Mouse (Mus musculus) embryonic facial prominence, embryonic 13.5 days (tissue): ENCODE data around the gene Stx17. TPM values are rescaled to one million over a fixed set of nuclear protein-coding genes. Genes with fewer than 3 reads are reported as not detected.

Experiments used
- ATAC-seq: fragments of 200-750 bp; cut with Nextera tagmentation; 2 replicates; pipeline ENCODE4 v1.8.0; 2017; ENCODE audit warnings: low read depth; ENCODE audit not compliant: insufficient number of reproducible peaks, insufficient read depth, low FRiP score, low TSS enrichment
- H3K27ac ChIP-seq: fragments of 300-500 bp; sonication (generic); 2 replicates; pipeline ENCODE4 v1.5.1; 2015; ENCODE audit warnings: moderate library complexity, mild to moderate bottlenecking, inconsistent platforms
- H3K27me3 ChIP-seq: fragments of 300-500 bp; sonication (generic); 2 replicates; pipeline ENCODE4 v1.6.1; 2015; ENCODE audit warnings: mild to moderate bottlenecking, inconsistent platforms
- H3K36me3 ChIP-seq: fragments of 300-500 bp; sonication (generic); 2 replicates; pipeline ENCODE4 v1.6.1; 2015; ENCODE audit warnings: mild to moderate bottlenecking, inconsistent platforms
- H3K4me1 ChIP-seq: fragments of 300-500 bp; sonication (generic); 2 replicates; pipeline ENCODE4 v1.6.1; 2015; ENCODE audit warnings: inconsistent platforms
- H3K4me2 ChIP-seq: fragments of 300-500 bp; sonication (generic); 2 replicates; pipeline ENCODE4 v1.6.1; 2015; ENCODE audit warnings: moderate library complexity, mild to moderate bottlenecking, inconsistent platforms
- H3K4me3 ChIP-seq: fragments of 300-500 bp; sonication (generic); 2 replicates; pipeline ENCODE4 v1.5.1; 2015; ENCODE audit warnings: mild to moderate bottlenecking, inconsistent platforms
- H3K9ac ChIP-seq: fragments of 300-500 bp; sonication (generic); 2 replicates; pipeline ENCODE4 v1.6.1; 2015; ENCODE audit warnings: mild to moderate bottlenecking, inconsistent platforms
- H3K9me3 ChIP-seq: fragments of 300-500 bp; sonication (generic); 2 replicates; pipeline ENCODE4 v1.6.1; 2016; ENCODE audit warnings: inconsistent platforms
- WGBS: fragments of 180-500 bp; shearing (Covaris S2); methylation state at CpG from one replicate; pipeline ENCODE4 v1.1.7; 2015; ENCODE audit warnings: mixed read lengths; 5-methylcytosine and 5-hydroxymethylcytosine counted together
- polyA plus RNA-seq: library from polyadenylated mRNA; unstranded; fragments of >200 nt; fragmentation: Nextera tagmentation; extraction: Ambion mirVana; gene quantifications from 2 replicates; pipeline ENCODE4 v1.2.1, GENCODE M21; 2015

The Stx17 gene
- 37.4 and 41.3 TPM in 2 replicates for polyA plus RNA-seq

DNA sequence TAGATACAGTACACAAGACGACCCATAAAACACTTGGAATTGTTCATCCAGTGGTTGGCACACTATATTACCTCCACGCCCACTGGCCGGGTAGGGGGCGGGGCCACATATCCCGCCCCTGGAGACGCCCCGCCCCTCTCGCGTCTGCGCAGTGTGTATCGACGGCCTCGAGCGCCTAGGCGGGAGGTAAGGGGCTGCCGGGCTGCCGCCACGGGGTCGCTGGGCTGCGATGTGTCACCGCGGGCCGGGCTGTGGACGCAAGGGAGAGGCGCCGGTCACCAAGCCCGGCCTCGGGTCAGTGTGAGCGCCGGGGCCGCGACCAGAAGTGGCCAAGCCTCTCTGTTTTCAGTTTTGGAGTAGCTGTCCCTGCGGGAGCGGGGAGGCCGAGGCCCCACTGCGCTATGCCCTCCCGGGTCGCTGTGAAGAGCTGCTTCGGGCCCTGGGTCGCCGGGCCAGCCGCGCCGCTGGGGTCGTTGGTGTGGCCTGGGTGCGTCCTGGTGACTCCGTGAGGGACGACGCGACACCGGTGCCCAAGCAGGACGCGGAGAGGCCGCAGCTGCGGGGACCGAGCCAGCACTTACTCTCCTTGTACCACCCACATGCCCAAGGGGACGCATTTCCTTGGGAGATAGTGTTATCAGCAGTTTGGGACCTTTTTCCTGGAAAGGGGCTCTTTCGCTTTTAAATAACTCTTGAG, at the start of gene Stx17:
Gene Stx17 (plus strand): TSS at position 143 of the 697 bp plus-strand sequence.
- peak; percentile 96 for ATAC-seq
- Histone ChIP-seq H3K27ac (no peak within 1 kb of the TSS), H3K9me3 (no peaks in the 10 kb centered on the region), H3K27me3 (no peaks in the 10 kb centered on the region), H3K9ac (peak within 1 kb of the TSS; percentile 97), H3K4me2 (peak within 1 kb of the TSS; percentile 73), H3K4me1 (peaks cover 7% of the 10 kb centered on the region; the same call in 1 of the 2 replicates), H3K36me3 (no peaks in the 10 kb centered on the region), H3K4me3 (peak within 1 kb of the TSS; percentile 84)
- WGBS: 1% methylated on average over 58 of the region's 58 CpGs

DNA sequence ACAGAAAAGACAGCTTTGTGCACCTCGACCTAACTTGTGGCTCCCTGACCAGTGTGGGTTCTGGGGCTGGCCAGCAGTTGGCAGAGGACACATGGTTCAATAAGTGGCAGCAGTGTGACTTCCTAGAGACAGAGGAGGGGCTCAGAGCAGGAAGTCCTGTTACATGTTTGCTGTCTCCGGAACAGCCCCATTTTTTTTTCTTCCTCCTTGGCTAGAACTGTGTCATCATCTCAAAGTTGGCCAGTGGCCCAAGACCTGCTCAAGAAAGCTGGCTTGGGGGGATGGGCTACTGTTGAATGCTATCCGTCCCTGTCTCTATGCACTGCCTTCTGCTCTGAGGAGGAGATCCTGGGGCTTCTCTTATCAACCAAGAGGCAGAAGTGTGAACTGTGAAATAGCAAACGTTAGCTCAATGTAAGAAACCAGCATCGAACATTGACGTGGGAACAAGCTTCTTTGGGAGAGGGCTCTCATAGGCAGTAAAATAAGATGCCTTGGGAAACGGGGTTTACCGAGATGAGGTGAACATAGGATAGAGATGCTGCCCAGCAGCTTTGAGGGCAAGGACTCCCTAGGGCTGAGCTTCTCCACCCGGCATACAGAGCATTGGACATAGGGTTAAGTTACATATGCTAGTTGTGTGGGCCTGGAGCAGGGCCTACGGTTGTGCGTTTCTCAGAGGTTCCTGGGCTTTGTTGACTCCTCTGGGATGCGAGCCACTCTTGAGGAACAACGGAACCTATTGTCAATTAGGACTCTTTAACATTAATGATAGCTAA, 47.8 kb upstream of the Stx17 start:
- no peak for ATAC-seq
- WGBS: 77% methylated on average over 13 of the region's 13 CpGs
- H3K4me3 ChIP-seq: no peak overlapping the region
- no peaks in the 10 kb centered on the region for H3K36me3 ChIP-seq
- H3K4me1 ChIP-seq: peaks cover 16% of the 10 kb centered on the region
- no peaks in the 10 kb centered on the region for H3K9me3 ChIP-seq
- H3K9ac ChIP-seq: no peak overlapping the region
- no peak overlapping the region for H3K27ac ChIP-seq
- no peaks in the 10 kb centered on the region for H3K27me3 ChIP-seq
- H3K4me2 ChIP-seq: no peak overlapping the region

DNA sequence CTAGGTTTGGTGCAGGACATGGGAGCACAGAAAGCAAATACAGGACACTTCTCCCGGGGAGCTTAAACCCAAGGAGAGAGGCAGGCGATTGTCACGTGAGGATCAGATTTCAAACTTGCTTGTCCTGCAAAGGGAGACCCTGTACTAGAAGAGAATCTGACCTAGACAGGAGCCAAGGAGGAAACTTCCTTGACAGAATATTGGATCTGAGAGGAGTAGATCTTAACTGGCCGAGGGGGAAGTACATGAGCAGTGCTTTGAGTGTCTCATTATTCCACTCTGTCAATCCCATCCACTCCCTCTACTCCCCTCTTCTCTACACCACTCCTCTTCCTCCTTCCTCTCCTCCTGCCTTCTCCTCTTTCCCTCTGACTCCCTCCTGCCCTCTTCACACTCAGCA, 46.5 kb upstream of the Stx17 start:
- peak overlapping the region; percentile 14; the same call in 1 of the 2 replicates for H3K4me2 ChIP-seq
- 10% methylated on average over 4 of the region's 4 CpGs for WGBS

DNA sequence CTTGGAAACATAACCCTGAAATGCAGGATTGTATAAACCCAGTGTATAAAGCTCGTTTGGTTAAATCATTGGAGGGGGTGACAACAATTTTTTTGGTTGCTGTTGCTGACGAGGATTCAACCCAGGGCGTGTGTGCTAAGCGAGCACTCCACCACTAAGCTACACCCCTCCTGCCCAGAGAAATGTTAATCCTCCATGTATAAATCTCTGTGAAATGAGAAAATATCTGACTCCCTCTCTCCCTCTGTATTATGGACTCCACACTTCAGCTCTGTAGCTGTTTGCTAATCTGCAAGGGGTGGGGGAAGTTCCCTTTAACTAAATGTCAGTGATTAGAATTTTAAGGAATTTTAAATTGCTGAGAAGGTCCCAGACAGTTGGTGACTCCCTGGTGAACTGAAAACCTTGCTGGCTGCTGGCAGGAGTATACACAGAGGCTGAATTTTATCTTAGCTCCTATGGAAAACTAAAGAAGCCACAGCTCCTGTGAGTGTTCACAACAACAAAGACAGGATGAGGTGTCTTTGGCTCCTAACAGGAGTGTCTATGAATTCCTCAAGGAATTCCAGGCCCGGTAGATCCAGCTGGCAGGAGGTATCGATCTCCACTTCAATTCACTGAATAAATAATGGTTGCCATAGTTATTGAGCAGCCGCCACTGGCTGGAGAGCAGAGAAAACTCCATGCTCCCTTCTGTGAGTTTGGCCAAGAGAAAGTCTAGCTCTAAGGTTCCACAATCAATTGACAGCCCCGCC, 45.3 kb upstream of the Stx17 start:
- Histone ChIP-seq H3K9me3 (no peaks in the 10 kb centered on the region), H3K4me1 (peaks cover 16% of the 10 kb centered on the region), H3K27ac (no peak overlapping the region), H3K9ac (no peak overlapping the region), H3K4me2 (no peak overlapping the region), H3K36me3 (no peaks in the 10 kb centered on the region), H3K27me3 (no peaks in the 10 kb centered on the region), H3K4me3 (no peak overlapping the region)
- ATAC-seq: no peak
- WGBS: 61% methylated on average over 8 of the region's 8 CpGs

More for the DNA sequence above, 46.5 kb upstream of the Stx17 start:
- H3K4me1 ChIP-seq: peaks cover 16% of the 10 kb centered on the region
- no peak for ATAC-seq
- no peaks in the 10 kb centered on the region for H3K9me3 ChIP-seq
- H3K27ac ChIP-seq: no peak overlapping the region
- H3K4me3 ChIP-seq: no peak overlapping the region
- no peaks in the 10 kb centered on the region for H3K27me3 ChIP-seq
- H3K36me3 ChIP-seq: no peaks in the 10 kb centered on the region
- H3K9ac ChIP-seq: no peak overlapping the region

DNA sequence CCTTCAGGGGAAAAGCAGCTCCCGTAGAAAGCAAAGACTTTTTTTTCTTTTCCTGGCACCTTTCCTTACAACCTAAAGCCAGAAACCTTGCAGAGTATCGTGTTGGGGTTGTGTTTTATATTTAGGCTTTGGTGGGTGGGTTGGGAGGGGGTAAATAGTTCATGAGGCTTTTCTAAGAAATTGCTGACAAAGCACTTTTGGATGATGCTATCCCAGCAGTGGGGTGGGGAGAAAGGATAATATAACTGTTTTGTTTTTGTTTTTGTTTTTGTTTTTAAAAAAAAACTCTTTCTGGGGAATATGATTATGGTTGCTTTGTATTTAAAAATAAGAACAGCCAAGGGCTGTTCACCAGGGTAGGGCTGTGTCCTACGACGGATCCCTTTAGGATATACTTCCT, 41.3 kb upstream of the Stx17 start:
- no peak overlapping the region for H3K9ac ChIP-seq
- no peak overlapping the region for H3K27ac ChIP-seq
- H3K27me3 ChIP-seq: no peaks in the 10 kb centered on the region
- H3K9me3 ChIP-seq: no peaks in the 10 kb centered on the region
- H3K36me3 ChIP-seq: no peaks in the 10 kb centered on the region
- H3K4me3 ChIP-seq: no peak overlapping the region
- 73% methylated on average over 4 of the region's 4 CpGs for WGBS
- no peak for ATAC-seq
- H3K4me1 ChIP-seq: peaks cover 2% of the 10 kb centered on the region; the same call in 1 of the 2 replicates
- H3K4me2 ChIP-seq: no peak overlapping the region

DNA sequence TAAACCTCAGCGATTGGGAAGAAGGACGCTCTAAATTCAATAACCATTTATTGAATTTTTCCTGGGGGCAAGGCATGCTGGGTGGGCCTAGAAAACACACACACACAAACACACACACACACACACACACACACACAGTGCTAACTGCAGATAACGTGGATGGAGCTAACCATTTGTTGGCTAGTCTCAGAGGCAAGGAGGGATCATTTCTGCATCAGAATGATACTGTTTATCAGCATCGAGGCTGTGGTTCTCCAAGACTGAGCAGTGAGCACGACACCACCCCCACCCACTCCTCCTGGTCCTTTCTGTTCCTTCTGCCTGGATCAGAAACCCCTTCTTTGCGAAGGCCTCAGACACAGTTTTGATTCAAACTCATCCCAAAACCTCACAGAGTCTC, 38.1 kb upstream of the Stx17 start:
- no peak overlapping the region for H3K4me3 ChIP-seq
- no peaks in the 10 kb centered on the region for H3K36me3 ChIP-seq
- no peak overlapping the region for H3K9ac ChIP-seq
- no peaks in the 10 kb centered on the region for H3K27me3 ChIP-seq
- H3K27ac ChIP-seq: no peak overlapping the region
- ATAC-seq: no peak
- H3K4me2 ChIP-seq: no peak overlapping the region
- H3K9me3 ChIP-seq: no peaks in the 10 kb centered on the region
- no peaks in the 10 kb centered on the region for H3K4me1 ChIP-seq
- 56% methylated on average over 6 of the region's 6 CpGs for WGBS

DNA sequence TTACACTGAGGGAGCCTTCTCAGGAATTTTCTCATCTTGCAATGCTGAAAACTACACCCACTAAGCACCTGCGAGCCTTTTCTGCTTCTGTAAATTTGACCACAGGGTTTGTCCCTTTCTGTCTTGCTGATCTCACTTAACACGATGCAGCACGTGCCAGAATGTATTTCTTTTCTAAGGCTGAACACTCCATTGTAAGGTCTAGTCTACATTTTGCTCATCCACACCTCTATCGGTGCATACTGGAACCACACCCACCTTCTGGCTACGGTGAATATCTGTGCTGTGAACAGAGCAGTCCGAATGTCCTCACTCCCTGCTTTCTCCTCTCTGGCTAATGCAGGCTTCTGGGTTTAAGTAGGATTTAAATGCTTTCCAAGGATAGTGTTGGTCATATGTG, 37.2 kb upstream of the Stx17 start:
- ATAC-seq: no peak
- Histone ChIP-seq H3K27me3 (no peaks in the 10 kb centered on the region), H3K36me3 (no peaks in the 10 kb centered on the region), H3K4me2 (no peak overlapping the region), H3K4me3 (no peak overlapping the region), H3K27ac (no peak overlapping the region), H3K4me1 (no peaks in the 10 kb centered on the region), H3K9me3 (no peaks in the 10 kb centered on the region), H3K9ac (no peak overlapping the region)
- 77% methylated on average over 6 of the region's 6 CpGs for WGBS

DNA sequence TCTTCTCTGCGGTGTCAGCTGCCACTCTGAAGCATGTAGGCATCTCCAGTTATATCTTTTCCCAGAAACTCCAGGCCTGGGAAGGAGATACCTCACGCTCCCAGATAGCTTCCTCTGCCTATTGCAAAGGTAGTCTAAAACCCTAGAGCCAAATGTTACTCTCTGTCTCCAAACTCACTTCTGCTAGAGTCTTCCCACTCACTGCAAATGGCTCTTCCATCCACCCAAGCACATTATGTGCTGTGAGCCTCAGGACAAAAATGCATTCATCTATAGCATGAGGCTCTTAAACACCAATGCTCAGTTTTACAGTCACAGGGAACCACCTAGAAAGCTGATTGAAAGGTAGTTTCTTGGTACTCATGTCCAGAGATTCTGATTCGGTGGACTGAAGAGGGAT, 31.5 kb upstream of the Stx17 start:
- Histone ChIP-seq H3K27ac (no peak overlapping the region), H3K9ac (no peak overlapping the region), H3K9me3 (no peaks in the 10 kb centered on the region), H3K4me1 (no peaks in the 10 kb centered on the region), H3K36me3 (no peaks in the 10 kb centered on the region), H3K4me2 (no peak overlapping the region), H3K27me3 (no peaks in the 10 kb centered on the region), H3K4me3 (no peak overlapping the region)
- 67% methylated on average over 3 of the region's 3 CpGs for WGBS
- no peak for ATAC-seq

DNA sequence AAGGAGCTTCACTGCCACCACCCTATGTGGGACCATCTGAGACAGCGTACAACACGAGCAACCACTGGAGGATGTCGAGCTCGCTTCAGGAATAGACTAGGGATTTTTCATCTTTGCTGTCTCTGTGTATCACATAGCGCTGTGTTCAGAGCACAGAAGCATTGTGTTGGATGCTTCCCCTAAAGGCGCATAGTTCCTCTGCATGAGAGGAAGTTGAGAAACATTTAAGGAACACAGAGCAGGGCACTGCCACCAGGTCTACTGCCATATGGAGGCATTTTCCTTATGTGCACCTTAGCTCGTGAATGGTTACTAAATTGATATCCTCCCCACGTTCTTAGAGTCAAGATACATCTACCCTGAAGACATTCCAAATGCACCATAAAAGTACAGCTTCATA, 24.5 kb upstream of the Stx17 start:
- Histone ChIP-seq H3K4me3 (no peak overlapping the region), H3K9me3 (no peaks in the 10 kb centered on the region), H3K36me3 (no peaks in the 10 kb centered on the region), H3K9ac (no peak overlapping the region), H3K4me2 (no peak overlapping the region), H3K4me1 (no peaks in the 10 kb centered on the region), H3K27me3 (no peaks in the 10 kb centered on the region), H3K27ac (no peak overlapping the region)
- ATAC-seq: no peak
- WGBS: 78% methylated on average over 8 of the region's 8 CpGs

DNA sequence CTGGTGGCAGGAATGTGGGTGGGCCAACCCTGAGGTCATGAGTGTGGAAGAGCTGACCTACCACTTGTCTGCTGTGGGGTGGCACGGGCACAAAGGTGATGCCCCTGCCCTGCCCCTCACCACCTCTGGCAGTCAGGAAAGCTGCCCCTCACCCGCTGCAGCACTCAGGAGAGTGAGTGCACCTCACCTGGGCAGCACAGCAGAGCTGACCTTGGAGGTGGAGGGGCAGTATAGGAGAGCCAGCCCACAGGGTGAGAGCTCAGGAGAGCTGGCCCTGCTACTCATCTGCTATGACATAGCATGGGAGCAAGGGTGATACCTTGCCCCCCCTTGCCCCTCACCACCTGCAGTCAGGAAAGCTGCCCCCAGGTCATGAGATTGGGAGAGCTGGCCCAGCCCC, 22.7 kb upstream of the Stx17 start:
- no peak for ATAC-seq
- Histone ChIP-seq H3K36me3 (no peaks in the 10 kb centered on the region), H3K9me3 (no peaks in the 10 kb centered on the region), H3K4me1 (no peaks in the 10 kb centered on the region), H3K4me3 (no peak overlapping the region), H3K27ac (no peak overlapping the region), H3K9ac (no peak overlapping the region), H3K27me3 (no peaks in the 10 kb centered on the region), H3K4me2 (no peak overlapping the region)
- 77% methylated on average over 2 of the region's 2 CpGs for WGBS

DNA sequence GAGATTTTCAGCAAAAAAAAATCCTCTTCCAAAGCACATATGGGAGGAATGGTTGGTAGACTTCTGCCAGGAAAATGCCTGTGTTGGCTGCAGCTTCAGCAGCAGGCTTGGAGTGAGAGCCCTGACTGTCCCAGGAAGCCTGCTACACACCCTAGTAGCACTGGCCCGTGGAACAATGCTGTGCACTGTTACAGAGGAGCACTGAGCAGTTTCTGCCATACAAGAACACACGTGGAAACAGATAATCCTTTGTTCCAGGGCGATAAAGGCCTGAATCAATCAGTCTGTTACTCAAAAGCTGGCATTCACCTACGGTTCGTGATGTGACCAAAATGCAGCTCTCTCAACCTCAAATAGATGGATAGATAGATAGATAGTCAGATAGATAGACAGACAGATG, 19.3 kb upstream of the Stx17 start:
- Histone ChIP-seq H3K4me1 (no peaks in the 10 kb centered on the region), H3K4me2 (no peak overlapping the region), H3K4me3 (no peak overlapping the region), H3K9ac (no peak overlapping the region), H3K36me3 (no peaks in the 10 kb centered on the region), H3K27me3 (no peaks in the 10 kb centered on the region), H3K9me3 (no peaks in the 10 kb centered on the region), H3K27ac (no peak overlapping the region)
- no peak for ATAC-seq
- 31% methylated on average over 5 of the region's 5 CpGs for WGBS
